Mouse (Mus musculus): ENCODE measurements around the gene Serpinf1.
"Not testable (repeated sequence)": the region's sequence is repeated elsewhere in the genome, so short reads cannot be mapped to it uniquely, and the experiment has no call there.

Gene Serpinf1

GRCm38 (mm10) chr11:75455971-75456370 is 33.5 kb upstream of the Serpinf1 start:
- DNase-seq (ENCODE audit: low read depth, low spot score) = not testable (repeated sequence)

- no peak for DNase-seq (ENCODE audit: low read depth, low spot score)
Measured at GRCm38 (mm10) chr11:75455041-75455736, 32.7 kb upstream of the Serpinf1 start.

GRCm38 (mm10) chr11:75453991-75454930 is 31.8 kb upstream of the Serpinf1 start, which contains the start of gene Wdr81:
Wdr81 (minus strand) TSS chr11:75454717.
- peak; percentile 88 for DNase-seq (ENCODE audit: low read depth, low spot score)

- no peak for DNase-seq (ENCODE audit: low read depth, low spot score)
Measured at GRCm38 (mm10) chr11:75452812-75453557, 30.5 kb upstream of the Serpinf1 start.

GRCm38 (mm10) chr11:75452081-75452480 is 29.6 kb upstream of the Serpinf1 start:
- DNase-seq (ENCODE audit: low read depth, low spot score) = no peak

GRCm38 (mm10) chr11:75450936-75451335 is 28.4 kb upstream of the Serpinf1 start:
- DNase-seq (ENCODE audit: low read depth, low spot score) = no peak

- DNase-seq (ENCODE audit: low read depth, low spot score) = no peak
Measured at GRCm38 (mm10) chr11:75450304-75450908, 27.9 kb upstream of the Serpinf1 start.

GRCm38 (mm10) chr11:75449695-75450094 is 27.2 kb upstream of the Serpinf1 start:
- DNase-seq (ENCODE audit: low read depth, low spot score) = no peak

- no peak for DNase-seq (ENCODE audit: low read depth, low spot score)
Measured at GRCm38 (mm10) chr11:75448575-75448974, 26.1 kb upstream of the Serpinf1 start.

- no peak for DNase-seq (ENCODE audit: low read depth, low spot score)
Measured at GRCm38 (mm10) chr11:75443711-75444110, 21.2 kb upstream of the Serpinf1 start.

- no peak for DNase-seq (ENCODE audit: low read depth, low spot score)
Measured at GRCm38 (mm10) chr11:75441601-75442000, 19.1 kb upstream of the Serpinf1 start.

GRCm38 (mm10) chr11:75441034-75441433 is 18.5 kb upstream of the Serpinf1 start:
- no peak for DNase-seq (ENCODE audit: low read depth, low spot score)

GRCm38 (mm10) chr11:75439951-75440350 is 17.4 kb upstream of the Serpinf1 start:
- DNase-seq (ENCODE audit: low read depth, low spot score) = no peak

- no peak for DNase-seq (ENCODE audit: low read depth, low spot score)
Measured at GRCm38 (mm10) chr11:75439363-75439762, 16.9 kb upstream of the Serpinf1 start, which contains the start of gene Serpinf2. Serpinf2 (minus strand) TSS chr11:75439591.

GRCm38 (mm10) chr11:75438804-75439203 is 16.3 kb upstream of the Serpinf1 start:
- no peak for DNase-seq (ENCODE audit: low read depth, low spot score)

GRCm38 (mm10) chr11:75438194-75438593 is 15.7 kb upstream of the Serpinf1 start:
- no peak for DNase-seq (ENCODE audit: low read depth, low spot score)

- DNase-seq (ENCODE audit: low read depth, low spot score) = no peak
Measured at GRCm38 (mm10) chr11:75434138-75434537, 11.6 kb upstream of the Serpinf1 start.

- DNase-seq (ENCODE audit: low read depth, low spot score) = peak; percentile 89
Measured at GRCm38 (mm10) chr11:75431307-75431706, 8.8 kb upstream of the Serpinf1 start.

GRCm38 (mm10) chr11:75429019-75429705 is 6.7 kb upstream of the Serpinf1 start:
- DNase-seq (ENCODE audit: low read depth, low spot score) = no peak

- no peak for DNase-seq (ENCODE audit: low read depth, low spot score)
Measured at GRCm38 (mm10) chr11:75424459-75424858, 2.0 kb upstream of the Serpinf1 start.

GRCm38 (mm10) chr11:75424033-75424432 is 1.5 kb upstream of the Serpinf1 start:
- DNase-seq (ENCODE audit: low read depth, low spot score) = no peak
